Mouse (Mus musculus) limb, embryonic 13.5 days (tissue): ENCODE results near the gene Tmem174. TPM values are rescaled to one million over a fixed set of nuclear protein-coding genes. Genes with fewer than 3 reads are reported as not detected.

Experiments used
- ATAC-seq: fragments of 200-750 bp; cut with Nextera tagmentation; 2 replicates; pipeline ENCODE4 v1.8.0; 2017; ENCODE audit warnings: low read depth, moderate number of reproducible peaks, moderate TSS enrichment; ENCODE audit not compliant: low FRiP score
- H3K27ac ChIP-seq: fragments of 300-500 bp; sonication (generic); 2 replicates; pipeline ENCODE4 v1.5.1; 2015; ENCODE audit warnings: inconsistent platforms, mild to moderate bottlenecking, moderate library complexity
- H3K27me3 ChIP-seq: fragments of 300-500 bp; sonication (generic); 2 replicates; pipeline ENCODE4 v1.6.1; 2015; ENCODE audit warnings: mild to moderate bottlenecking, inconsistent platforms
- H3K36me3 ChIP-seq: fragments of 300-500 bp; sonication (generic); 2 replicates; pipeline ENCODE4 v1.6.1; 2015; ENCODE audit warnings: inconsistent platforms, mild to moderate bottlenecking, moderate library complexity
- H3K4me1 ChIP-seq: fragments of 300-500 bp; sonication (generic); 2 replicates; pipeline ENCODE4 v1.6.1; 2015; ENCODE audit warnings: inconsistent platforms
- H3K4me2 ChIP-seq: fragments of 300-500 bp; sonication (generic); replicated peaks from 2 replicates; pipeline ENCODE4 v1.6.1; 2015; ENCODE audit warnings: inconsistent platforms, mild to moderate bottlenecking, moderate library complexity
- H3K4me3 ChIP-seq: fragments of 300-500 bp; sonication (generic); 2 replicates; pipeline ENCODE4 v1.5.1; 2015; ENCODE audit warnings: moderate library complexity, mild to moderate bottlenecking, inconsistent platforms
- H3K9ac ChIP-seq: fragments of 300-500 bp; sonication (generic); 2 replicates; pipeline ENCODE4 v1.6.1; 2015; ENCODE audit warnings: mild to moderate bottlenecking, inconsistent platforms
- H3K9me3 ChIP-seq: fragments of 300-500 bp; sonication (generic); 2 replicates; pipeline ENCODE4 v1.6.1; 2016; ENCODE audit warnings: inconsistent platforms
- WGBS: fragments of 180-500 bp; shearing (Covaris S2); methylation state at CpG from one replicate; pipeline ENCODE4 v1.1.7; 2015; 5-methylcytosine and 5-hydroxymethylcytosine counted together
- polyA plus RNA-seq: library from polyadenylated mRNA; unstranded; fragments of >200 nt; fragmentation: Nextera tagmentation; extraction: Ambion mirVana; gene quantifications from 2 replicates; pipeline ENCODE4 v1.2.1, GENCODE M21; 2015

Gene Tmem174
- polyA plus RNA-seq, 1 experiment from 2014 or later, result not detected

DNA sequence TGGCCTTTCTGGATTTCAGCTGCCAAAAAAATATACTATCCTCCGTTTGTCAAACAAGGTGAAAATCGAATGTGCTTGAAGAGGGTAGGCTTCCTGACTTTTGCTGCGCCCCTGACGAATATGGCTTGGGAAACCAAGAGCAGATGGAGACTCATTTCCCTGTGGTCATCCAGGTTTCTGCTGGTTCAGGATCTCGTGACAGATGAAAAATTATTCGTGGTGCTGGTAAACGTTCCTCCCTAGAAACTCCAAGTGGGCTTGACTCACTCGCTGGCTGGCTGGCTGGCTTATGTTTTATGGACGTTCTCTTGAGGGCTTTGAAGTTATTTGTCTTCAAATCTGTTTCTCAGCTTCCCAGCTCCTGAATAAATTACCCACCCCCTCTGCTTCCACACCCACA lies 47.6 kb downstream of the Tmem174 start:
- H3K4me1 ChIP-seq, result peaks cover 59% of the 10 kb centered on the region
- no peak overlapping the region for H3K27ac ChIP-seq
- ATAC-seq, result no peak
- peaks cover 74% of the 10 kb centered on the region for H3K27me3 ChIP-seq
- H3K9ac ChIP-seq, result no peak overlapping the region
- 15% methylated on average over 9 of the region's 9 CpGs for WGBS
- peak overlapping the region; percentile 73 for H3K4me2 ChIP-seq
- H3K4me3 ChIP-seq, result peak overlapping the region; percentile 47; the same call in 1 of the 2 replicates
- no peaks in the 10 kb centered on the region for H3K36me3 ChIP-seq
- H3K9me3 ChIP-seq, result no peaks in the 10 kb centered on the region

GRCm38 (mm10) chr13:98588951-98589501 lies 48.2 kb downstream of the Tmem174 start:
- Histone ChIP-seq H3K9me3 (no peaks in the 10 kb centered on the region), H3K4me2 (peak overlapping the region; percentile 73), H3K9ac (peak overlapping the region; percentile 55; the same call in 1 of the 2 replicates), H3K27me3 (peaks cover 80% of the 10 kb centered on the region), H3K4me3 (peak overlapping the region; percentile 47), H3K36me3 (no peaks in the 10 kb centered on the region), H3K4me1 (peaks cover 59% of the 10 kb centered on the region), H3K27ac (no peak overlapping the region)
- under 1% methylated on average over 34 of the region's 35 CpGs for WGBS
- ATAC-seq, result peak; percentile 55; the same call in 1 of the 2 replicates

DNA sequence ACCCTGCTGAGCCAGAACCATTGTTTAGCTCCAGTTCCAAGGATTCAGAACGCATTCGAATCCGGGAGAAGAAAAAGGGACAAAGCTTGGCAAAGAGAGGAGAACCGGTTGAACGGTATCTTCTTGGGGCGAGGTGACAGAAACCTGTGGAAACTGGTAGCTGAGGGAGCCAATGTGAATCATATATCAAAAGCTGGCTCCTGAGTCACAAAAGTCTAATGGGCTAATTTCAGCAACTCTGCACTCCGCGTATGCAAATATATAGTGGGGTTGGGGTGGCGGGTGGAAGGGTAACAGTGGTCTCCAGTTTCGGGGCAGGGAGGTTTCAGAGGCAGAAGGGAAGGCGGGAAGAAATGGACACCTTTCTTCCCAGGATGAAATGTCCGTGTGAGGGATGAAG lies 48.7 kb downstream of the Tmem174 start:
- Histone ChIP-seq H3K4me1 (peaks cover 59% of the 10 kb centered on the region), H3K4me3 (peak overlapping the region; percentile 47), H3K4me2 (peak overlapping the region; percentile 73), H3K27ac (no peak overlapping the region), H3K9me3 (no peaks in the 10 kb centered on the region), H3K36me3 (no peaks in the 10 kb centered on the region), H3K9ac (peak overlapping the region; percentile 55; the same call in 1 of the 2 replicates), H3K27me3 (peaks cover 85% of the 10 kb centered on the region)
- 5% methylated on average over 12 of the region's 12 CpGs for WGBS
- ATAC-seq, result no peak

- Histone ChIP-seq H3K27me3 (peaks cover 82% of the 10 kb centered on the region), H3K27ac (no peak overlapping the region), H3K4me2 (peak overlapping the region; percentile 30), H3K9ac (no peak overlapping the region), H3K4me1 (peaks cover 58% of the 10 kb centered on the region), H3K9me3 (no peaks in the 10 kb centered on the region), H3K4me3 (no peak overlapping the region), H3K36me3 (no peaks in the 10 kb centered on the region)
- ATAC-seq, result 0 out of 2 replicates have a peak, but pooled peaks have one; percentile 24
- WGBS, result 3% methylated on average over 14 of the region's 14 CpGs
These were observed 49.6 kb downstream of the Tmem174 start for GRCm38 (mm10) chr13:98587639-98588038.

DNA sequence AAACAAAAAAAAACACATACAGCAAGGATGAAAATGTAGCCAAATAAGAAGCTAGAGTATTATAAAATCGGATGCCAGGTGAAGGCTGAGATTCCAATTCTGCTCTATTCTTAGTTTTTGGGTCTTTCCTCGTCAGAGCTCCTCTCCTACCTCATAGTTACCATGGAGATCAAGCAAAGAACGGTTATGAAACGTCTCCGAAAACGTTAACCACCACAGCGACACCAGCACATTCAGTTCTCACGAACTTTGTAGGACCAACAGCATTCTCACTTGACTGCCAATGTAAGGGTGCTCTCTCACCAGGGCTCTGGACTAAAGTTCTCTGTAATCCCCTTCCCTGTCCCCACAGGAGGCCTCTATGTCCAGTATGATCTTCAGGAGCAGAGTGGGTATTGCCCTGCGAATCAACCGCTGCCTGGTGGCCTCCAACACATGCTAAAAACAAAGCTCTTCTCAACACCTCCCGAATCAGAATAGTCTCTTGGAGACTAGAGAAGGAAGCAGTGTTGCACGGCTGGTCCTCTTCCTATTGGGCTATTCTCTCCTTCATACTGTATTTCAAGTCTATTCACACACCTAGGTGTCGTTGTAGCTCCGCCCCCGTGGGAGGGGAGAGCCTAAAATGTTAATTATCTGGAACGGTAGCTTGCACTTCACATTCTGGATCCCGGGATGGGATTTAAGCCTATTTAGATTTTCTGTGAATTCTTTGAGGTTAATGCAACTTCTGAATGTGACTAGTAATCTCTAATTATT lies 50.2 kb downstream of the Tmem174 start:
- H3K27me3 ChIP-seq, result peaks cover 79% of the 10 kb centered on the region

More for the DNA sequence above, 50.2 kb downstream of the Tmem174 start:
- Histone ChIP-seq H3K4me1 (peaks cover 52% of the 10 kb centered on the region), H3K4me3 (no peak overlapping the region), H3K9me3 (no peaks in the 10 kb centered on the region), H3K27ac (no peak overlapping the region), H3K9ac (no peak overlapping the region), H3K4me2 (no peak overlapping the region; the same call in 1 of the 2 replicates), H3K36me3 (no peaks in the 10 kb centered on the region)
- 30% methylated on average over 17 of the region's 17 CpGs for WGBS
- ATAC-seq, result no peak

Other genes with a start within 250 kb of the Tmem174 start
- 1.8 and 3.4 TPM in 2 replicates for gene Gm10320, start 145.4 kb downstream of the Tmem174 start, polyA plus RNA-seq
- gene Tmem171, start 57.4 kb upstream of the Tmem174 start, polyA plus RNA-seq, result 0.34 TPM in 1 of 2 replicates, not detected in the other
- gene Fcho2, start 178.0 kb upstream of the Tmem174 start, polyA plus RNA-seq, result 41.0 and 42.4 TPM in 2 replicates